Mouse (Mus musculus): Measurements from ENCODE around the gene Ssr2. TPM values are rescaled to one million over a fixed set of nuclear protein-coding genes. Genes with fewer than 3 reads are reported as not detected.

Ssr2 gene
- total and polyA plus RNA-seq, 3 experiments: 346 to 377 (median 364) TPM

DNA sequence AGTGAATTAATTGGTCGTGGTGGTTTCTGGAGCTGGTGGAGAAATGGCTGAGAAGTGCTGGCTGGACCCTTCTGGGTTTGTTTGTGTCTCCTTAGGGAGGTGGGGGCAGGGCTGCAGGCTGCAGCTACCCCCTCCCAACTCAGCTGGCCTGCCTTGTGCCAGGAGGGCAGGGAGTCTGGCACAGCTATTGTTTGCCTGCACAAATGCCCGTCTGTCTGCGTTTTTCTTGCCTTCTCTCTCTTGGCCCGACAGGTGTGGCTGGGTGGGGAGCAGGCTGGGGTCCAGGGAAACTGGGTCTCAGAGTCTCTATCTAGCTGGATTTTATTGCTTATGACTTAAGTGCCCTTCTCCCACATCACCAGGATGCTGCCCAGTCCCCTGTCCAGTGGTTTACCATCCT, 48.6 kb downstream of the Ssr2 start:
- DNase-seq (ENCODE audit: extremely low read depth): no peak
- Histone ChIP-seq H3K9ac (ENCODE audit: insufficient read depth, low read depth) (no peak overlapping the region), H3K27me3 (replicated peaks) (no peaks in the 10 kb centered on the region), H3K79me2 (replicated peaks; ENCODE audit: control insufficient read depth, extremely low read depth, insufficient read depth, poor library complexity, severe bottlenecking) (peaks cover 80% of the 10 kb centered on the region), H3K4me3 (replicated peaks in 1 of 3; ENCODE audit: low read depth in 2 of 3, low read length in 2 of 3, poor library complexity in 1 of 3) (peak overlapping the region in 1 of 3 experiments; percentile 17), H3K36me3 (replicated peaks in 1 of 2; ENCODE audit: control insufficient read depth in 1 of 2, insufficient read depth in 1 of 2, low read length in 1 of 2) (peaks cover 20 to 52% of the 10 kb centered on the region in 2 experiments), H3K4me2 (ENCODE audit: insufficient read depth, low read depth, poor library complexity, severe bottlenecking) (no peak overlapping the region), H3K4me1 (ENCODE audit: control insufficient read depth in 1 of 2, insufficient read depth in 2 of 2) (peaks cover 17 to 68% of the 10 kb centered on the region in 2 experiments), H3K27ac (ENCODE audit: insufficient read depth, low read depth) (no peak overlapping the region), H3K9me3 (replicated peaks; ENCODE audit: low read length) (no peaks in the 10 kb centered on the region)
- dilution Hi-C loops (cut with MboI; ENCODE audit: extremely low pct_ligation_motif_present, extremely low pct_unique_long_range_greater_than_20kb, low sequenced_read_pairs): no loop called here
- TF ChIP-seq POLR2A (IDR thresholded peaks at IDR 0.05; ENCODE audit: low read depth, low read length) (no peak), RAD21 (IDR thresholded peaks at IDR 0.05; ENCODE audit: low read depth, low read length) (no peak), ZMIZ1 (IDR thresholded peaks at IDR 0.05; ENCODE audit: low read depth, low read length) (no peak), PAX5 (IDR thresholded peaks at IDR 0.05; ENCODE audit: low read length) (no peak), JUN (IDR thresholded peaks at IDR 0.05; ENCODE audit: insufficient read depth, low read depth, low read length) (no peak), JUND (conservative IDR thresholded peaks at IDR 0.05; ENCODE audit: low read depth, low read length) (no peak), HCFC1 (IDR thresholded peaks at IDR 0.05; ENCODE audit: low read depth, low read length) (no peak), UBTF (IDR thresholded peaks at IDR 0.05; ENCODE audit: low read depth, low read length) (no peak), KAT2A (IDR thresholded peaks at IDR 0.05; ENCODE audit: insufficient replicate concordance, low read length) (no peak), ELF1 (IDR thresholded peaks at IDR 0.05; ENCODE audit: low read depth, low read length) (no peak), E2F4 (IDR thresholded peaks at IDR 0.05; ENCODE audit: insufficient replicate concordance, low read depth, low read length) (no peak), MAFK (IDR thresholded peaks at IDR 0.05; ENCODE audit: insufficient replicate concordance, low read length) (no peak), SMC3 (IDR thresholded peaks at IDR 0.05; ENCODE audit: low read depth, low read length) (no peak), GABPA (IDR thresholded peaks at IDR 0.05; ENCODE audit: insufficient replicate concordance, low read depth, low read length) (no peak), NRF1 (IDR thresholded peaks at IDR 0.05; ENCODE audit: low read depth, low read length) (no peak), ZNF384 (IDR thresholded peaks at IDR 0.05; ENCODE audit: low read depth, low read length) (no peak), MYC (IDR thresholded peaks at IDR 0.05; ENCODE audit: low read depth, low read length) (no peak), CTCF (conservative IDR thresholded peaks at IDR 0.05 in 1 of 2, IDR thresholded peaks at IDR 0.05 in 1 of 2; ENCODE audit: low read depth in 2 of 2, low read length in 2 of 2) (no peak), MAZ (IDR thresholded peaks at IDR 0.05; ENCODE audit: low read depth, low read length) (no peak), TCF12 (IDR thresholded peaks at IDR 0.05; ENCODE audit: low read depth, low read length) (no peak)
- in situ Hi-C loops (cut with MboI; ENCODE audit: low pct_ligation_motif_present, low pct_unique_long_range_greater_than_20kb, low sequenced_read_pairs): loop anchor here (25.0 kb wide), 1 partner anchor 113 kb away; no protein-coding TSS in a partner anchor

DNA sequence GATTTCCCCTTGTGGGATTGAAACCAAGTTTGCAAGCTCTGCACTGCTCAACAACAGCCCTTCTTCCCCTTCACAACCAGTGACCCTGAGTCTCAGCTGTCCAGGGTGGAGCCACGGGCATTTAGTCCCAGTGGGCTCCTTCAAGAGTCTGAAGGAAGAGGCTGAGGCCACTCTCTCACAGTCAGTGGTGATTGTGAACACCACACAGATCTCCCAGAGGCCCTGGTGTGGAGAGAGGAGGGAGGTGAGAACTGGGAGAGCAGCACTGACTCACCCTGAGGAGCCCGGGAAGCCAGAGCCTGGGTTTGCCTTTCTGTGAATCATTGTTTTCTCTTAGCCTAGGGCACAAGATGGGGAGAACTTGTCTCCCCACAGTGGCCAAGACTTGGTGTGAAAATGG, 49.3 kb downstream of the Ssr2 start:
- H3K27ac ChIP-seq (ENCODE audit: insufficient read depth, low read depth): no peak overlapping the region
- no peak for TF ChIP-seq TBP (conservative IDR thresholded peaks at IDR 0.05; ENCODE audit: low read depth, low read length)
- no peak for TF ChIP-seq ZC3H11A (IDR thresholded peaks at IDR 0.05; ENCODE audit: low read depth, low read length)
- no peak for TF ChIP-seq E2F4 (IDR thresholded peaks at IDR 0.05; ENCODE audit: insufficient replicate concordance, low read depth, low read length)
- no peak for TF ChIP-seq USF1 (IDR thresholded peaks at IDR 0.05; ENCODE audit: low read depth, low read length)
- no peak for TF ChIP-seq ELF1 (IDR thresholded peaks at IDR 0.05; ENCODE audit: low read depth, low read length)
- no peak for TF ChIP-seq RCOR1 (conservative IDR thresholded peaks at IDR 0.05; ENCODE audit: low read depth, low read length)
- TF ChIP-seq USF2 (conservative IDR thresholded peaks at IDR 0.05; ENCODE audit: low read depth, low read length): no peak
- TF ChIP-seq JUND (conservative IDR thresholded peaks at IDR 0.05; ENCODE audit: low read depth, low read length): no peak
- no peak for TF ChIP-seq BHLHE40 (IDR thresholded peaks at IDR 0.05; ENCODE audit: low read depth, low read length)
- no peak for TF ChIP-seq RAD21 (IDR thresholded peaks at IDR 0.05; ENCODE audit: low read depth, low read length)
- TF ChIP-seq MEF2A (IDR thresholded peaks at IDR 0.05; ENCODE audit: borderline replicate concordance, low read depth, low read length): no peak
- no peaks in the 10 kb centered on the region for H3K9me3 ChIP-seq (replicated peaks; ENCODE audit: low read length)
- H3K79me2 ChIP-seq (replicated peaks; ENCODE audit: control insufficient read depth, extremely low read depth, insufficient read depth, poor library complexity, severe bottlenecking): peaks cover 80% of the 10 kb centered on the region
- dilution Hi-C loops (cut with MboI; ENCODE audit: extremely low pct_ligation_motif_present, extremely low pct_unique_long_range_greater_than_20kb, low sequenced_read_pairs): no loop called here
- in situ Hi-C loops (cut with MboI; ENCODE audit: low pct_ligation_motif_present, low pct_unique_long_range_greater_than_20kb, low sequenced_read_pairs): loop anchor here (25.0 kb wide), 1 partner anchor 112 kb away; no protein-coding TSS in a partner anchor
- peaks cover 15 to 68% of the 10 kb centered on the region in 2 experiments for H3K4me1 ChIP-seq (ENCODE audit: control insufficient read depth in 1 of 2, insufficient read depth in 2 of 2)
- H3K36me3 ChIP-seq (replicated peaks in 1 of 2; ENCODE audit: control insufficient read depth in 1 of 2, insufficient read depth in 1 of 2, low read length in 1 of 2): peaks cover 26 to 59% of the 10 kb centered on the region in 2 experiments
- no peak overlapping the region for H3K4me2 ChIP-seq (ENCODE audit: insufficient read depth, low read depth, poor library complexity, severe bottlenecking)
- no peak for DNase-seq (ENCODE audit: extremely low read depth)
- no peak overlapping the region for H3K4me3 ChIP-seq (replicated peaks in 1 of 3; ENCODE audit: low read depth in 2 of 3, low read length in 2 of 3, poor library complexity in 1 of 3)
- no peak overlapping the region for H3K9ac ChIP-seq (ENCODE audit: insufficient read depth, low read depth)
- H3K27me3 ChIP-seq (replicated peaks): no peaks in the 10 kb centered on the region

Measured in CH12.LX (cell line).